Mouse (Mus musculus) adrenal gland, adult 8-10 months (tissue): ENCODE results near the gene Lman1l. TPM values are rescaled to one million over a fixed set of nuclear protein-coding genes. Genes with fewer than 3 reads are reported as not detected.

Source experiments
- DNase-seq: peaks from one replicate; pipeline ENCODE4 v3.0.0; 2022
- total RNA-seq, 4 experiments: library from RNA; stranded (reverse); gene quantifications; 2 replicates each; pipeline ENCODE4 v1.2.4; 2022

The Lman1l gene
- total RNA-seq, 4 experiments from 2014 or later: not detected

DNA sequence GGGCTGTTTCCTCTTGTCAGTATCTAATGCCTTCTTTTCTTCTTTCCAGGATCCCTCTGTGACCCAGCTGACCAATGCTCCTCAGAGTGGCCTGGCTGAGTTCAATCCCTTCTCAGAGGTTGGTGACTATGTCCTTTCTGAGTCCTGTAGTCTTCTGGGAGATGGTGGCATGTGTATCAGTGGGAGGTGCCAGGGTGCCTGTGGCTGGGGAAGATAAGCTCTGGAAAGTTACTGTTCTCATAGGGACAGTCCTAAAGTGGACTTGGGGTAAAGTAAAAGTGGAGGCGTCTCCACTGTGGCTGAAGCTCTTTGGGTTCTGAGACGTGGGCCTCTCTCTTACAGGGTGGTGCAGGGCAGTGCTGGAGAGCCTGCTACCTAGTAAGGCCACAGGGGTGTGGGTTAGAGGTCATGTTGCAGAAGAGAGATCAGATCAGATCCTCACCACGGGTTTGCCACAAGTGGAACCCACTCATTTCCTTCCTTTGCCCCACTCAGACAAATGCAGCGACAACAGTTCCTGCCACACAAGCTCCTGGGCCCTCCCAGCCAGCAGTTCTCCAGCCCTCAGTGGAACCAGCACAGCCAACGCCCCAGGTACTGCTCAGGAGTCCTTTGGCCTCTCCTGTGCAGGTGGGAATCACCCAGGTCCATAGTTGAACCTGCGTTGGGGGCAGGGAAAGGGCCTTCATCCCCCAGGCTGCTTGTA is 43.3 kb downstream of the Lman1l start:
- DNase-seq: no peak

- no peak for DNase-seq
Measured at GRCm38 (mm10) chr9:57575577-57575976, 45.0 kb downstream of the Lman1l start.

DNA sequence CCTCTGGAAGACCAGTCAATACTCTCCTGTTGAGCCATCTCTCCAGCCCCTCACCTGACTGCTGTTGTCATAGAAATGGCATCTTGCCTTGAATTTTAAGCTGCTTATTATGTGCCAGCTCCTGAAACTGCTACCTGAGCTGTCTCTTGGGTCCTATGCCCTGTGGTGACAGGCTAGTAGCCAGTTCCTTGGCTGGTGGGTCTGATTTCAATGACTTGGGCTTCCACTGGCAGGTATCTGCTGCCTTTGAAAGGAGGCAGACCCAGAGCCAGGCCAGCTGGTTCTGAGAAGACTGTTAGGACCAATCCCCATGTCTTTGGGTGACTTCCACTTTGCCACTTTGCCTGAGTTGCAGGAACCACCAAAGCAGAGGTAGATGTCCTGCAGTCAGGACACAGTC is 46.2 kb downstream of the Lman1l start:
- DNase-seq: no peak

DNA sequence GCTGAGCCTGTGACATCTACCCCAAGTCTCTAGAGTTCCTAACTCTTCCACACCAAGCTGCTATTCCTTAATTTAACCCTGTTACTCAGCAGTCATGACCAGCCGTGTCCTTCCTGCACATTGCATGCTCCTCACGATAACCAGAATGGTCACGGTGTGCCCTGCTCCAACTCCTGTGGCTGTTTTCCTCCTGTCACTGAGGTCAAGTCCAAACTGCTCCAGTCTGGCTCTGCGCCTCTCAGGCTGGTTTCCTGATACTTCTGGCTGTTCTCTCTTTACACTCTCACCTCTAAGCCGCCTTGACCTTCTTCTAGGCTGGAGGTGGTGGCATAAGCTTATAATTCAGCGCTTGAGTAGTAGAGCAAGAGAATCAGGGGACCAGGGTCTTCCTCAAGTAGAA is 52.1 kb downstream of the Lman1l start:
- no peak for DNase-seq

DNA sequence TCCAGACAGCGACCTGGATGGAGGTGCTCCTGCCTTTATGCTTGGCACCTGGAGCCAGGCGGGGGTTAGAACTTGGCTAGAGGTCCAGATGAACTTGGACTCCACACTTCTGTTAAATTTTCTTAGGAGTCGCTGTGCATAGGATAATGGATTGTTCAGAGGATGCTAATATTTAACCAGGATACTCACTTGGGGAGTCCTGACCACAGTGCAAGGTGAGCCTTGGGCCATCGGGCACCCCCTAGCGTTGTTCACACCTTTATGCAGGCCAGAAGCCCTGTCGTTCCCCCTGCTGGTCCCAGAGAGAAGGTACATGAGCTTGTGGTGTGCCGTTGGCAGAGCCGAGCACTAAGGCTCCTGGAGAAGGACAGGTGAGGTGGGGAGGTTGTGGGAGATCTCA is 53.7 kb downstream of the Lman1l start:
- DNase-seq: no peak

GRCm38 (mm10) chr9:57565741-57566221 is 54.8 kb downstream of the Lman1l start:
- DNase-seq: no peak

DNA sequence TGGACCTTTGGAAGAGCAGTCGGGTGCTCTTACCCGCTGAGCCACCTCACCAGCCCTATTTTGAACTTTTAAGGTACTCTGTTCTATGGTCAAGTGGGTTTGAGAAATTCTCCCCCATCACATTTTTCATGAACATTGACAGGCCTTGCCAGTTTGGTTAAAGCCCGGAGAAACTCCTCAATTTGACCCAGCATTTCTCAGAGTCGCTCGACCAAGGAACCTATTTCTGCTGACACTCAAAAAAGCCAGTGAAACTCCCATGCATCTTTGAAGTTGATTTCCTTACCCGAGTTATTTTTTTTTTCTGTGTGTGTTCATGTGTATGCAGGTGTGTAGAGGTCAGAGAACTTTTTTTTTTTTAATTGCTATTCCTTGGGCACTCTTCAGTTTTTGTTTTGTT is 56.0 kb downstream of the Lman1l start:
- no peak for DNase-seq

GRCm38 (mm10) chr9:57562896-57563372 is 57.6 kb downstream of the Lman1l start:
- DNase-seq: no peak

DNA sequence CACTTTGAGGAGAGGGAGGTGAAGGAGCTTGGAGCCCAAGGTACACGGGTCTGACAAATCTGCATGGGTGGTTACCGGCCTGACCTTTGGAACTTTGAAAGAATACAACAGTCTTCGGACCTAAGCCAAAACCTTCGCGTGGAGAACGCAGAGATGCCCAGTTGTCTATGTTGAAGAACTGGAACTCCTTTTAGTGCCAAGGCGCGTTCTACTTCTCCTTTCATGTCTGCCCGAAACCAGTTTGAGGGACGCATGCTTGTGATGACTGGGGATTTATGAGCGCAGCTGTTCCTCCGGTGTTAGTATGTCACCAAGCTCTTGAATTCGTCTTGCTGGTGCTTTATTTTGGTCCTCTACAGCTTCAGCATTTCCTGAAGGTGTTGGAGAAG is 58.9 kb downstream of the Lman1l start:
- no peak for DNase-seq

DNA sequence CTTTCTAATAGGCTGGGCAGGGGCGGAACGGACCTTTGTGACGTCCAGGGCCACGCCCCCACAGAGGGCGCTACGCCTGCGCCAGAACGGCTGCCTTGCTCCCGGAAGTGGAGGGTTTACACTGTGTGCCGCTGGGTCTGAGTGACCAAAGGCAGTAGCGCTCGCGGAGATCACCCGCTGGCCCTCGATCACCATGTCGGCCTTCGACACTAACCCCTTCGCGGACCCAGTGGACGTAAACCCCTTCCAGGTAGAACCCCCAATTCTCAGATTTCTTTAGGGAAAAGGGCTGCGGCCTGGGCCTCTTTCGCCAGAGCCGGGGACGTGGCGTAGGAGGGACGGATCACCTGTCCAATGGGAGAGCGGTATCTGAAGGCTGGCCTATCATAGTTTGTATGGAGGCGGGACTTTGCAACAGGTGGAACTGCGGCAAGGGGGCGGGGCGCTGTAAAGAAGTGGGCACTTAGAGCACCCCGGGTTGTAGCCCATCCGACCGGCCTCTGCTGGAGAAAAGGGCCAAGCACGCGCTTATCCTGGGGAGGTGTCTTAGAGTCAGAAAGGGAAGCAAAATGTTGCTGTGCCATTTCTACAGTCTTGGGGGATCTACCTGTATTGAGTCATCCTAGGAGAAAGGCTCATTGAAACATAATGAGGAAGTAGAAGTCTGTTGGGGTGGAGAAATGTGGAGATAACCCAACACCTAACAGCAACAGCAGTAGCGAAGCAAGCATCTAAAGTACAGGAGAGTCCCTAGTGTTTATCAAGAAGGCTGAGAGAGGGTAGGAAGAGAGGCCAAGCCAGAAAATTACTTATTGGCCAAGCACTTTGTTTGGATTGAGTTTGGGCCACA is 59.5 kb downstream of the Lman1l start, which contains the start of gene Scamp2:
Gene Scamp2 (plus strand): TSS at position 83 of the 850 bp plus-strand sequence.
- DNase-seq: peak; percentile 89

DNA sequence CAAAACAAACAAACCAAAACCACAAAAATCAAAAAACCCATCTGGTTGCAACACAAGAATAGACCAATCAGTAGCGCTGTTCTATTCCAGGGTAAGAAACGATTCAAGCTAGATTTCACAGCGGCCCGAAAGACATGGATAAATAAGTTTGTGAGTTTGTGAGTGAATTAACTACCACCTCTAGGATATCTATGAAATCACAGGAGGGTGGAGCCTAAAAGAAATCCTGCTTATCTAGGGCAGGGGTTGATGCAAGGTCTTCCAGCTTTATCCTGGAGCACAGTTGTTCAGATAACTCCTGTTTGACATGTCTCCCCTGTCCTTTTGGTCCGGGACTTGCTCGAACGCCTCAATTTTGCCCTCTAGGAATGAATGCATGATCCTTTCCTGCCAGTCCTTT is 60.3 kb downstream of the Lman1l start:
- no peak for DNase-seq

DNA sequence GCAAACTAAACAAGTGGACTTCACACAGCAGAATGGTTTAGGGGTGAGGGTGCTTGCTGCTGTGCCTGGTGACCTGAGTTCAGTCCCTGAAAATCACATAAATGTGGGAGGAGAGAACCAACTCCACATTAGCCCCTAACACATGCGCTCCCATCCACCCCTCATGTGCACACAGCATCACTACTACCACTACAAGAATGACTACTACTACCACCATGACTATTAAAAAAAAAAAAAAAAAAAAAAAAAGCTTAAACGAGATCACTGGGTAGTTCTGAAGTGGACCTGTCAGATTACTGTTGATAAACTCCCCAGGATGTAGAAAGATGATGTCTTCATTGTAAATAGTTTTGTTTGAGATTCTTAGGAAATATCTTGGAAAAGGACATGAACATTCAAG is 61.0 kb downstream of the Lman1l start:
- DNase-seq: no peak

- DNase-seq: no peak
Measured at GRCm38 (mm10) chr9:57558625-57559024, 61.9 kb downstream of the Lman1l start.

DNA sequence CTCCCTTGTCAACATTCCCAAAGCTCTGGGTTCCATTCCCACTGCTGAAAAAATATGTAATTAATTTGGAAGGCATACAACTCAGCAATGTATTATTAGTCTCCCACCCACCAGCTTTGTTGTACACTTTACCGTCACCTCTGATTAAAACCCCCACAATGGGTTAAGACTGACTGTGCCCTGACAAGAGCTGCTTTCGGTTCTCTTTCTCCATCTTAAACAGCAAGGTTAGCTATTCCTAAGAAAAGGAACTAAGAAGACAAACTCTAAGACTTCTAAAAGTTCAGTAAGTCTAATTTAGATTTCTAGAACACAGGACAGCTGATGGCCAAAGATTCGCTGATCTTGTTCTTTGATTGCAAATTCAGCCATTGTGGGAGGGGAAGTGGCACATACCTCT is 63.4 kb downstream of the Lman1l start:
- no peak for DNase-seq

Other genes with a start within 250 kb of the Lman1l start
- gene Ppcdc, start 180.7 kb downstream of the Lman1l start, total RNA-seq: 10 to 100 TPM; 20.8 to 35.1 (median 25.2) TPM
- gene Scamp5, start 152.7 kb downstream of the Lman1l start, total RNA-seq: 10 to 100 TPM; 12.4 to 30.5 (median 21.9) TPM
- gene Rpp25, start 116.7 kb downstream of the Lman1l start, total RNA-seq: 1 to 10 TPM; 3.8 to 9.1 (median 5.3) TPM
- gene Cox5a, start 99.5 kb downstream of the Lman1l start, total RNA-seq: 100 to 1,000 TPM; 236 to 400 (median 335) TPM
- 10 to 100 TPM; 25.5 to 34.9 (median 31.0) TPM for gene Fam219b, start 83.2 kb downstream of the Lman1l start, total RNA-seq
- gene Mpi, start 68.0 kb downstream of the Lman1l start, total RNA-seq: 10 to 100 TPM; 35.5 to 66.3 (median 46.1) TPM
- gene Scamp2, start 59.8 kb downstream of the Lman1l start, total RNA-seq: 10 to 100 TPM; 62.3 to 78.5 (median 71.9) TPM
- gene Ulk3, start 31.3 kb downstream of the Lman1l start, total RNA-seq: 10 to 100 TPM; 10.8 to 33.3 (median 19.5) TPM
- not detected for gene Cplx3, start 14.5 kb downstream of the Lman1l start, total RNA-seq
- 100 to 1,000 TPM in 1 of 4 experiments, 10 to 100 TPM in 3; 78.2 to 121 (median 82.4) TPM for gene Csk, start 32.9 kb upstream of the Lman1l start, total RNA-seq
- under 1 TPM in 2 of 4 experiments, not detected in 2; 0.19 to 0.49 TPM for gene Cyp1a2, start 62.9 kb upstream of the Lman1l start, total RNA-seq
- gene Cyp1a1, start 67.2 kb upstream of the Lman1l start, total RNA-seq: under 1 TPM in 2 of 4 experiments, not detected in 2; 0.11 to 0.49 TPM
- gene Edc3, start 87.8 kb upstream of the Lman1l start, total RNA-seq: 10 to 100 TPM; 10.4 to 11.4 (median 10.8) TPM
- 10 to 100 TPM; 75.3 to 83.3 (median 78.5) TPM for gene Clk3, start 145.1 kb upstream of the Lman1l start, total RNA-seq
- gene Arid3b, start 216.0 kb upstream of the Lman1l start, total RNA-seq: 1 to 10 TPM; 4.6 to 9.8 (median 8.4) TPM